Mouse (Mus musculus) testis, adult 2 months (tissue): ENCODE measurements around the gene Cyp4f14. TPM values are rescaled to one million over a fixed set of nuclear protein-coding genes. Genes with fewer than 3 reads are reported as not detected.

ENCODE experiments used
- H3K27ac ChIP-seq: fragments of 200-500 bp; 2 replicates; pipeline ENCODE4 v1.5.1; 2012; ENCODE audit warnings: low read depth, low read length; ENCODE audit not compliant: control insufficient read depth, insufficient read depth
- H3K27me3 ChIP-seq: fragments of 200-500 bp; 2 replicates; pipeline ENCODE4 v1.6.1; 2012; ENCODE audit warnings: mild to moderate bottlenecking, low read length, moderate library complexity; ENCODE audit not compliant: control insufficient read depth, insufficient read depth
- H3K36me3 ChIP-seq: fragments of 200-500 bp; 2 replicates; pipeline ENCODE4 v1.6.1; 2012; ENCODE audit warnings: mild to moderate bottlenecking, low read length; ENCODE audit not compliant: control insufficient read depth, insufficient read depth
- H3K4me1 ChIP-seq: fragments of 200-500 bp; 2 replicates; pipeline ENCODE4 v1.6.1; 2012; ENCODE audit warnings: low read length; ENCODE audit not compliant: control insufficient read depth, insufficient read depth
- H3K4me3 ChIP-seq: fragments of 200-500 bp; 2 replicates; pipeline ENCODE4 v1.5.1; 2012; ENCODE audit warnings: low read depth, mild to moderate bottlenecking, low read length, moderate library complexity, mixed read lengths; ENCODE audit not compliant: control insufficient read depth
- CTCF ChIP-seq: fragments of 200-500 bp; IDR thresholded peaks from 2 replicates; pipeline ENCODE4 v1.5.1; 2012; ENCODE audit warnings: low read depth, mild to moderate bottlenecking, inconsistent platforms, low read length, moderate library complexity; ENCODE audit not compliant: control insufficient read depth, insufficient read depth, insufficient replicate concordance
- POLR2A ChIP-seq: fragments of 200-500 bp; IDR thresholded peaks from 2 replicates; pipeline ENCODE4 v1.6.1; 2012; ENCODE audit warnings: low read depth, mild to moderate bottlenecking, inconsistent platforms, low read length, moderate library complexity; ENCODE audit not compliant: control insufficient read depth
- polyA plus RNA-seq: library from polyadenylated mRNA; depleted of rRNA; stranded (reverse); fragments of >200 nt; gene quantifications from 2 replicates; pipeline ENCODE4 v1.2.3, GENCODE M21; 2012

The Cyp4f14 gene
- polyA plus RNA-seq, 1 experiment: 1.1 TPM

- Histone ChIP-seq H3K27ac (no peak overlapping the region), H3K4me3 (no peak overlapping the region), H3K27me3 (no peaks in the 10 kb centered on the region), H3K4me1 (no peaks in the 10 kb centered on the region; the same call in 1 of the 2 replicates), H3K36me3 (no peaks in the 10 kb centered on the region)
- TF ChIP-seq POLR2A: no peak
- TF ChIP-seq CTCF: no peak
Observed at GRCm38 (mm10) chr17:32919123-32919522, 2.0 kb upstream of the Cyp4f14 start.

GRCm38 (mm10) chr17:32916075-32916474, 1.1 kb downstream of the Cyp4f14 start:
- no peak for TF ChIP-seq CTCF
- TF ChIP-seq POLR2A: no peak
- Histone ChIP-seq H3K27me3 (no peaks in the 10 kb centered on the region), H3K4me1 (no peaks in the 10 kb centered on the region; the same call in 1 of the 2 replicates)

GRCm38 (mm10) chr17:32906172-32906571, 11.0 kb downstream of the Cyp4f14 start:
- H3K4me3 ChIP-seq: no peak overlapping the region
- no peaks in the 10 kb centered on the region for H3K27me3 ChIP-seq
- no peak overlapping the region for H3K27ac ChIP-seq
- H3K4me1 ChIP-seq: no peaks in the 10 kb centered on the region; the same call in 1 of the 2 replicates
- TF ChIP-seq POLR2A (no peak), CTCF (no peak)
- no peaks in the 10 kb centered on the region for H3K36me3 ChIP-seq

More at GRCm38 (mm10) chr17:32916075-32916474, 1.1 kb downstream of the Cyp4f14 start:
- H3K4me3 ChIP-seq: no peak overlapping the region
- no peaks in the 10 kb centered on the region for H3K36me3 ChIP-seq
- no peak overlapping the region for H3K27ac ChIP-seq

- TF ChIP-seq POLR2A (no peak), CTCF (peak; percentile 76; the same call in 1 of the 2 replicates)
- no peaks in the 10 kb centered on the region; the same call in 1 of the 2 replicates for H3K4me1 ChIP-seq
- no peak overlapping the region for H3K4me3 ChIP-seq
- H3K36me3 ChIP-seq: no peaks in the 10 kb centered on the region
- H3K27ac ChIP-seq: no peak overlapping the region
- H3K27me3 ChIP-seq: no peaks in the 10 kb centered on the region
Observed at GRCm38 (mm10) chr17:32905239-32905638, 11.9 kb downstream of the Cyp4f14 start.

- H3K27me3 ChIP-seq: no peaks in the 10 kb centered on the region
- H3K27ac ChIP-seq: no peak overlapping the region
- TF ChIP-seq CTCF (no peak), POLR2A (no peak)
- H3K36me3 ChIP-seq: no peaks in the 10 kb centered on the region
- H3K4me1 ChIP-seq: no peaks in the 10 kb centered on the region; the same call in 1 of the 2 replicates
- H3K4me3 ChIP-seq: no peak overlapping the region
Observed at GRCm38 (mm10) chr17:32904414-32904813, 12.7 kb downstream of the Cyp4f14 start.

GRCm38 (mm10) chr17:32901751-32902525, 15.2 kb downstream of the Cyp4f14 start:
- no peaks in the 10 kb centered on the region; the same call in 1 of the 2 replicates for H3K4me1 ChIP-seq
- no peak overlapping the region for H3K27ac ChIP-seq
- no peaks in the 10 kb centered on the region for H3K27me3 ChIP-seq
- H3K36me3 ChIP-seq: no peaks in the 10 kb centered on the region
- no peak for TF ChIP-seq POLR2A
- no peak for TF ChIP-seq CTCF
- no peak overlapping the region for H3K4me3 ChIP-seq

- Histone ChIP-seq H3K4me3 (no peak overlapping the region), H3K36me3 (no peaks in the 10 kb centered on the region), H3K4me1 (peaks cover 2% of the 10 kb centered on the region; the same call in 1 of the 2 replicates), H3K27me3 (no peaks in the 10 kb centered on the region), H3K27ac (no peak overlapping the region)
- TF ChIP-seq CTCF: no peak
- TF ChIP-seq POLR2A: no peak
Observed at GRCm38 (mm10) chr17:32895421-32895820, 21.7 kb downstream of the Cyp4f14 start.
